Mouse (Mus musculus) CH12.LX (cell line): ENCODE measurements around the gene Cryzl1. TPM values are rescaled to one million over a fixed set of nuclear protein-coding genes. Genes with fewer than 3 reads are reported as not detected.

Source experiments
- DNase-seq: peaks from one replicate; pipeline ENCODE4 v3.0.0-alpha.2; 2013; ENCODE audit errors: extremely low read depth
- H3K27ac ChIP-seq: 2 replicates; pipeline ENCODE4 v1.5.1; 2012; ENCODE audit warnings: low read depth, mild to moderate bottlenecking, control low read depth, moderate library complexity; ENCODE audit not compliant: insufficient read depth
- H3K27me3 ChIP-seq: replicated peaks from 2 replicates; pipeline ENCODE3; 2012; ENCODE audit warnings: inconsistent platforms
- H3K36me3 ChIP-seq, 2 experiments: replicated peaks in 1 of 2; 2 replicates each; pipeline versions ENCODE3 to v1.6.1; 2012; ENCODE audit warnings: inconsistent platforms in 1 of 2, low read length in 1 of 2, mild to moderate bottlenecking in 1 of 2, mixed read lengths in 1 of 2, moderate library complexity in 1 of 2; ENCODE audit not compliant: control insufficient read depth in 1 of 2, insufficient read depth in 1 of 2
- H3K4me1 ChIP-seq, 2 experiments: 2 replicates each; pipeline ENCODE4 v1.6.1; 2012; ENCODE audit warnings: inconsistent platforms in 1 of 2, moderate library complexity in 1 of 2; ENCODE audit not compliant: insufficient read depth in 2 of 2, control insufficient read depth in 1 of 2
- H3K4me2 ChIP-seq: 2 replicates; pipeline ENCODE4 v1.6.1; 2012; ENCODE audit warnings: low read depth, mild to moderate bottlenecking, control low read depth; ENCODE audit not compliant: poor library complexity, insufficient read depth, severe bottlenecking
- H3K4me3 ChIP-seq, 3 experiments: fragments of 150-350 bp in 1 of 3; sonication (generic) in 1 of 3; replicated peaks in 1 of 3; 2 replicates each; pipeline versions ENCODE3 to v1.5.1; 2011 to 2012; ENCODE audit warnings: low read depth in 2 of 3, low read length in 2 of 3, mild to moderate bottlenecking in 2 of 3, moderate library complexity in 2 of 3, control low read depth in 1 of 3, improper control_type of control experiment in 1 of 3, inconsistent platforms in 1 of 3, mixed read lengths in 1 of 3; ENCODE audit not compliant: poor library complexity in 1 of 3
- H3K79me2 ChIP-seq: replicated peaks from 2 replicates; pipeline ENCODE4 v1.6.1; 2012; ENCODE audit warnings: mild to moderate bottlenecking, moderate library complexity; ENCODE audit not compliant: control insufficient read depth, poor library complexity, insufficient read depth, severe bottlenecking; ENCODE audit errors: extremely low read depth
- H3K9ac ChIP-seq: 2 replicates; pipeline ENCODE4 v1.6.1; 2012; ENCODE audit warnings: low read depth, mild to moderate bottlenecking, control low read depth, moderate library complexity; ENCODE audit not compliant: insufficient read depth
- H3K9me3 ChIP-seq: replicated peaks from 2 replicates; pipeline ENCODE3; 2012; ENCODE audit warnings: low read length, inconsistent platforms, mixed read lengths
- CHD1 ChIP-seq: IDR thresholded peaks from 2 replicates; pipeline ENCODE4 v1.6.1; 2012; ENCODE audit warnings: low read depth, low read length, improper control_type of control experiment, inconsistent platforms
- CHD2 ChIP-seq: IDR thresholded peaks from 2 replicates; pipeline ENCODE4 v1.6.1; 2011; ENCODE audit warnings: low read length, improper control_type of control experiment
- CTCF ChIP-seq, 2 experiments: IDR thresholded peaks in 1 of 2; conservative IDR thresholded peaks in 1 of 2; 2 replicates each; pipeline ENCODE4 v1.5.1; 2011 to 2012; ENCODE audit warnings: low read depth in 2 of 2, low read length in 2 of 2, improper control_type of control experiment in 1 of 2, inconsistent platforms in 1 of 2, mild to moderate bottlenecking in 1 of 2, moderate library complexity in 1 of 2
- EP300 ChIP-seq: IDR thresholded peaks from 2 replicates; pipeline ENCODE4 v1.6.1; 2011; ENCODE audit warnings: low read length, improper control_type of control experiment
- JUN ChIP-seq: IDR thresholded peaks from 2 replicates; pipeline ENCODE4 v1.6.1; 2011; ENCODE audit warnings: low read depth, mild to moderate bottlenecking, low read length, improper control_type of control experiment, moderate library complexity; ENCODE audit not compliant: insufficient read depth
- MAFK ChIP-seq: IDR thresholded peaks from 2 replicates; pipeline ENCODE4 v1.6.1; 2011; ENCODE audit warnings: low read length, improper control_type of control experiment; ENCODE audit not compliant: insufficient replicate concordance
- MEF2A ChIP-seq: IDR thresholded peaks from 2 replicates; pipeline ENCODE4 v1.6.1; 2014; ENCODE audit warnings: low read depth, mild to moderate bottlenecking, inconsistent platforms, low read length, improper control_type of control experiment, borderline replicate concordance
- MXI1 ChIP-seq: IDR thresholded peaks from 2 replicates; pipeline ENCODE4 v1.6.1; 2011; ENCODE audit warnings: mild to moderate bottlenecking, low read depth, low read length, improper control_type of control experiment
- RAD21 ChIP-seq: IDR thresholded peaks from 2 replicates; pipeline ENCODE4 v1.6.1; 2011; ENCODE audit warnings: low read depth, mild to moderate bottlenecking, low read length, improper control_type of control experiment, moderate library complexity
- RCOR1 ChIP-seq: conservative IDR thresholded peaks from 2 replicates; pipeline ENCODE4 v1.6.1; 2012; ENCODE audit warnings: low read depth, mild to moderate bottlenecking, inconsistent platforms, low read length, improper control_type of control experiment
- SIN3A ChIP-seq: IDR thresholded peaks from 2 replicates; pipeline ENCODE4 v1.6.1; 2012; ENCODE audit warnings: low read length, improper control_type of control experiment, inconsistent platforms
- TBP ChIP-seq: conservative IDR thresholded peaks from 2 replicates; pipeline ENCODE4 v1.6.1; 2011; ENCODE audit warnings: low read depth, low read length, improper control_type of control experiment
- USF1 ChIP-seq: IDR thresholded peaks from 2 replicates; pipeline ENCODE4 v1.6.1; 2014; ENCODE audit warnings: low read depth, mild to moderate bottlenecking, inconsistent platforms, low read length, improper control_type of control experiment
- dilution Hi-C: fragments of 300-500 bp; cut with MboI; formaldehyde crosslinking; loops from 2 replicates; pipeline ENCODE4 v1.14.3; 2020; ENCODE audit warnings: low sequenced_read_pairs; ENCODE audit not compliant: extremely low pct_unique_long_range_greater_than_20kb, extremely low pct_ligation_motif_present
- in situ Hi-C: fragments of 300-500 bp; cut with MboI; formaldehyde crosslinking; loops from 3 replicates; pipeline ENCODE4 v1.14.3; 2019; ENCODE audit warnings: low sequenced_read_pairs, low pct_ligation_motif_present, low pct_unique_long_range_greater_than_20kb, mixed read lengths
- polyA plus RNA-seq: library from polyadenylated mRNA; unstranded; fragments of >175 nt; gene quantifications from 2 replicates; pipeline ENCODE4 v1.2.1, GENCODE M21; 2012; ENCODE audit warnings: low read depth; ENCODE audit not compliant: insufficient read length
- total RNA-seq, 2 experiments: library from RNA; depleted of rRNA; stranded (reverse); fragments of 300-350 nt in 1 of 2; fragments of >200 nt in 1 of 2; gene quantifications; 2 replicates each; pipeline ENCODE4 v1.2.3; 2012 to 2014

Gene Cryzl1
- total and polyA plus RNA-seq, 3 experiments: 105 to 115 (median 111) TPM

DNA sequence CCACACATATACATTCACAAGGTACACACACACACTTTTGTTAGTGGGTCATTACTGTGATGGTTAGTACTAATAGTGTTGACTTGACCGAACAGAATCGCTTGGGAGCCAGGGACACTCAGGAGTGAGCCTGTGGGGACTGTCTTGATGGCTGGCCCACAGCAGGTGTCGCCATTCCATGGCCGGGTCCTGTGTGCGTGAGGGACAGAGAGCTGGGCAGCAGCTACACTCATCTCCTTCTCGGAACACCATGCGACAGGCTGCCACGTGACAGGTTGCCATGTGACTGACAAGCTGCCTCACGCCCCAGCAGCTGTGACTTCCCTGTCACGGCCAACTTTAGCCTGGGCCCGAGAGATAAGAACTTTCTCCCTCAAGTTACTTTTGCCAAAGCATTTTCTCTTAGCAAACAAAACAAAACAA lies 11.8 kb downstream of the Cryzl1 start:
- in situ Hi-C loops: loop anchor here (25.0 kb wide), 1 partner anchor 570 kb away; the partner anchor contains the start of gene Kcne2
- dilution Hi-C loops: no loop called here

DNA sequence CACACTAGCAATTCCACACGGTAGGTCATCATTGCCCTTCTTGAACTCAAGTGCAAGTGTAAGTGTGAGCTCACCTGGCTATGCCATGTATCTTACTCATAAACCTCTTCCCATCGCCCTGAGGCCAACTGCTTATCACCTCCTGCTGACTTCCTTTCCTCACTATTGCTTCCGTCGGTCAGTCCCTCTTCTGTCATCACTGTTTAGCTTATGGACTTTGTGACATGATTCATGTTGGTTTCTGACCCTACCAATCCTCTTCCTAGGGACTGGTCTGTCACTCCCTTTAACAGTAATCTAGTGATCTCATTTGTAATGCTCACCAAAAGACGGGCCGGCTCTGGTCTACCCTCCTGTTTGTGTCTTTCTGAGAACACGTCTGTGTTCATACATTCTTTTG lies 18.5 kb downstream of the Cryzl1 start:
- in situ Hi-C loops (loop anchor here (25.0 kb wide), 1 partner anchor 577 kb away; the partner anchor contains the start of gene Kcne2), dilution Hi-C loops (no loop called here)
- TF ChIP-seq MXI1: no peak
- TF ChIP-seq CTCF (conservative IDR thresholded peaks at IDR 0.05 in 1 of 2, IDR thresholded peaks at IDR 0.05 in 1 of 2; ENCODE audit: low read depth in 2 of 2, low read length in 2 of 2): no peak
- no peak for TF ChIP-seq EP300
- no peak for TF ChIP-seq SIN3A
- TF ChIP-seq TBP: no peak
- no peak for TF ChIP-seq CHD2
- H3K79me2 ChIP-seq: peaks cover 4% of the 10 kb centered on the region; the same call in 1 of the 2 replicates
- H3K36me3 ChIP-seq: peaks cover 78 to 93% of the 10 kb centered on the region in 2 experiments
- H3K4me2 ChIP-seq: no peak overlapping the region
- no peaks in the 10 kb centered on the region for H3K9me3 ChIP-seq
- H3K4me3 ChIP-seq: no peak overlapping the region
- no peaks in the 10 kb centered on the region for H3K4me1 ChIP-seq
- H3K27ac ChIP-seq: no peak overlapping the region
- H3K27me3 ChIP-seq: no peaks in the 10 kb centered on the region
- no peak for DNase-seq
- no peak overlapping the region for H3K9ac ChIP-seq

More for the DNA sequence above, 11.8 kb downstream of the Cryzl1 start:
- Histone ChIP-seq H3K4me1 (peaks cover 4 to 8% of the 10 kb centered on the region in 2 experiments; a peak in 2 of 4 replicates), H3K9ac (no peak overlapping the region), H3K4me3 (no peak overlapping the region), H3K79me2 (peaks cover 47% of the 10 kb centered on the region), H3K4me2 (no peak overlapping the region), H3K27ac (no peak overlapping the region), H3K9me3 (peaks cover 15% of the 10 kb centered on the region), H3K27me3 (no peaks in the 10 kb centered on the region), H3K36me3 (peaks cover 86 to 96% of the 10 kb centered on the region in 2 experiments)
- no peak for DNase-seq
- TF ChIP-seq MAFK: no peak
- TF ChIP-seq USF1: peak; percentile 30

DNA sequence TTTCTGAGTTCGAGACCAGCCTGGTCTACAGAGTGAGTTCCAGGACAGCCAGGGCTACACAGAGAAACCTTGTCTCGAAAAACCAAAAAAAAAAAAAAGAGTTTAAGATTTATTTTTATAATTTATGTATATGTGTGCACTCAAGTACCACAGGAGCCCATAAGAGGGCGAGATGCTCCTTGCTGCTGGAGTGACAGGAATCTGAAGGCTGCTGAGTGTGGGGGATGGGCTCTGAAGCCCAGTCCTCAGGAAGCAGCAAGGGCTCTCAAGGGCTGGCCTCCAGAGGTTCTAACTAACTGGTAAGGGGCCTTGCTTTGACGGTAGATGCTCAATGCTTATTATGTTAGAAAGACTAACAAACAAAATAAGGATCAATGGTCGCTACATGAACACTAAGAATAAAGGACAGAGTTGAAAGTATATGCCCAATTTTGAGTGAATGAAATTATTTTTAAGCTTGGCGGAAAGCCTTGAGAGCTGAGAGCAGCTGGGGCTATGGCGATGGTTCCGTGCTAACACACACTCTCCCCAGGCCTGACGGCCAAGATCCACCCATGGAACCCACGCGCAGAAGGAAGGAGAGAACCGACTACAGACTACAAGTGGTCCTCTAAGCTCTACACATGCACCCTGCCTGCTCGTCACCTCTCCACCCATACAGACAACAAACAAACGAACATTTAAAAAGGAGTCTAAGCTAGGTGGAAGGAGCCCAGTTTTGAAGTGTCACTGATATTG lies 24.0 kb downstream of the Cryzl1 start:
- in situ Hi-C loops: loop anchor here (25.0 kb wide), 1 partner anchor 583 kb away; the partner anchor contains the start of gene Kcne2
- no peaks in the 10 kb centered on the region for H3K27me3 ChIP-seq
- peaks cover 79 to 91% of the 10 kb centered on the region in 2 experiments for H3K36me3 ChIP-seq
- H3K79me2 ChIP-seq: no peaks in the 10 kb centered on the region
- no peak overlapping the region for H3K9ac ChIP-seq
- no peak for TF ChIP-seq RCOR1
- TF ChIP-seq CHD1: no peak
- TF ChIP-seq CHD2: peak; percentile 70
- no peak for TF ChIP-seq EP300
- no peak for TF ChIP-seq MEF2A
- TF ChIP-seq JUN: no peak
- TF ChIP-seq RAD21: peak; percentile 32
- peak in 1 of 2 experiments; percentile 45; a peak in 2 of 4 replicates for TF ChIP-seq CTCF (conservative IDR thresholded peaks at IDR 0.05 in 1 of 2, IDR thresholded peaks at IDR 0.05 in 1 of 2; ENCODE audit: low read depth in 2 of 2, low read length in 2 of 2)
- TF ChIP-seq, all 38 proteins: peak for 3
- Histone ChIP-seq H3K4me2 (no peak overlapping the region), H3K27ac (no peak overlapping the region), H3K9me3 (no peaks in the 10 kb centered on the region), H3K4me3 (no peak overlapping the region), H3K4me1 (peaks cover 0 to 14% of the 10 kb centered on the region in 2 experiments; a peak in 1 of 4 replicates)
- dilution Hi-C loops: no loop called here
- no peak for DNase-seq
